Mouse (Mus musculus) forebrain, embryonic 14.5 days (tissue): ENCODE results near the gene Tspan9. TPM values are rescaled to one million over a fixed set of nuclear protein-coding genes. Genes with fewer than 3 reads are reported as not detected.

Experiments
- ATAC-seq: fragments of 200-750 bp; cut with Nextera tagmentation; 2 replicates; pipeline ENCODE4 v1.8.0; 2017; ENCODE audit warnings: mild to moderate bottlenecking, moderate library complexity
- DNase-seq: peaks from one replicate; pipeline ENCODE4 v3.0.0-alpha.2; 2015; ENCODE audit warnings: low spot score
- H3K27ac ChIP-seq: fragments of 300-500 bp; sonication (generic); 2 replicates; pipeline ENCODE4 v1.5.1; 2014; ENCODE audit warnings: low read depth, mild to moderate bottlenecking, control low read depth, low read length, moderate library complexity
- H3K27me3 ChIP-seq: fragments of 300-500 bp; sonication (generic); replicated peaks from 2 replicates; pipeline ENCODE4 v1.6.1; 2014; ENCODE audit warnings: low read length, control low read depth, mixed read lengths; ENCODE audit not compliant: control insufficient read depth, insufficient read depth
- H3K36me3 ChIP-seq: fragments of 300-500 bp; sonication (generic); 2 replicates; pipeline ENCODE4 v1.6.1; 2014; ENCODE audit warnings: low read length, control low read depth; ENCODE audit not compliant: control insufficient read depth, insufficient read depth
- H3K4me1 ChIP-seq: fragments of 300-500 bp; sonication (generic); 2 replicates; pipeline ENCODE4 v1.6.1; 2014; ENCODE audit warnings: antibody characterized with exemption, low read length, control low read depth; ENCODE audit not compliant: control insufficient read depth, insufficient read depth
- H3K4me2 ChIP-seq: fragments of 300-500 bp; sonication (generic); 2 replicates; pipeline ENCODE4 v1.6.1; 2014; ENCODE audit warnings: mild to moderate bottlenecking, control low read depth, low read length
- H3K4me3 ChIP-seq: fragments of 300-500 bp; sonication (generic); 2 replicates; pipeline ENCODE4 v1.5.1; 2014; ENCODE audit warnings: low read depth, low read length, control low read depth
- H3K9ac ChIP-seq: fragments of 300-500 bp; sonication (generic); 2 replicates; pipeline ENCODE4 v1.6.1; 2014; ENCODE audit warnings: mild to moderate bottlenecking, low read length, control low read depth, moderate library complexity
- H3K9me3 ChIP-seq: fragments of 300-500 bp; sonication (generic); replicated peaks from 2 replicates; pipeline ENCODE4 v1.6.1; 2016; ENCODE audit warnings: low read length, control low read depth, mixed read lengths; ENCODE audit not compliant: control insufficient read depth
- WGBS: fragments of 180-500 bp; shearing (Covaris S2); extraction: QIAGEN DNeasy Blood & Tissue Kit; methylation state at CpG from one replicate; pipeline ENCODE4 v1.1.7; 2014; 5-methylcytosine and 5-hydroxymethylcytosine counted together
- polyA plus RNA-seq: library from polyadenylated mRNA; unstranded; fragments of >200 nt; fragmentation: Nextera tagmentation; extraction: Ambion mirVana; gene quantifications from 2 replicates; pipeline ENCODE4 v1.2.1, GENCODE M21; 2014

Tspan9 gene
- polyA plus RNA-seq, 1 experiment from 2014 or later, result 23.0 TPM

- no peak overlapping the region for H3K4me2 ChIP-seq
- 58% methylated on average over 9 of the region's 9 CpGs for WGBS
- no peaks in the 10 kb centered on the region for H3K36me3 ChIP-seq
- ATAC-seq, result no peak
- H3K27ac ChIP-seq, result no peak overlapping the region
- DNase-seq, result no peak
- H3K4me3 ChIP-seq, result no peak overlapping the region
- H3K9ac ChIP-seq, result no peak overlapping the region
- H3K9me3 ChIP-seq, result no peaks in the 10 kb centered on the region
- H3K4me1 ChIP-seq, result no peaks in the 10 kb centered on the region
- no peaks in the 10 kb centered on the region for H3K27me3 ChIP-seq
These were observed 169.4 kb downstream of the Tspan9 start for GRCm38 (mm10) chr6:127974000-127974399.

- Histone ChIP-seq H3K9ac (no peak overlapping the region), H3K4me1 (no peaks in the 10 kb centered on the region), H3K4me3 (no peak overlapping the region), H3K27me3 (no peaks in the 10 kb centered on the region), H3K36me3 (no peaks in the 10 kb centered on the region), H3K9me3 (no peaks in the 10 kb centered on the region), H3K27ac (no peak overlapping the region), H3K4me2 (no peak overlapping the region)
- DNase-seq (no peak), ATAC-seq (no peak)
- WGBS, result 19% methylated on average over 6 of the region's 6 CpGs
These were observed 169.8 kb downstream of the Tspan9 start for GRCm38 (mm10) chr6:127973553-127973952.

GRCm38 (mm10) chr6:127971931-127972330 lies 171.5 kb downstream of the Tspan9 start:
- no peaks in the 10 kb centered on the region for H3K36me3 ChIP-seq
- no peak for DNase-seq
- H3K4me1 ChIP-seq, result no peaks in the 10 kb centered on the region
- H3K9me3 ChIP-seq, result no peaks in the 10 kb centered on the region
- ATAC-seq, result no peak
- H3K4me2 ChIP-seq, result no peak overlapping the region
- no peak overlapping the region for H3K9ac ChIP-seq
- WGBS, result 89% methylated on average over 5 of the region's 5 CpGs
- no peak overlapping the region for H3K27ac ChIP-seq
- no peaks in the 10 kb centered on the region for H3K27me3 ChIP-seq
- no peak overlapping the region for H3K4me3 ChIP-seq

- 58% methylated on average over 5 of the region's 5 CpGs for WGBS
- Histone ChIP-seq H3K4me2 (no peak overlapping the region), H3K9ac (no peak overlapping the region), H3K4me3 (no peak overlapping the region), H3K27ac (no peak overlapping the region), H3K9me3 (no peaks in the 10 kb centered on the region), H3K4me1 (no peaks in the 10 kb centered on the region), H3K27me3 (no peaks in the 10 kb centered on the region), H3K36me3 (no peaks in the 10 kb centered on the region)
- ATAC-seq (no peak), DNase-seq (no peak)
These were observed 172.5 kb downstream of the Tspan9 start for GRCm38 (mm10) chr6:127970848-127971247.

GRCm38 (mm10) chr6:127970120-127970519 lies 173.3 kb downstream of the Tspan9 start:
- H3K36me3 ChIP-seq, result no peaks in the 10 kb centered on the region
- ATAC-seq (peak; percentile 67), DNase-seq (peak; percentile 84)
- WGBS, result 5% methylated on average over 7 of the region's 7 CpGs
- no peak overlapping the region for H3K4me2 ChIP-seq
- H3K27me3 ChIP-seq, result no peaks in the 10 kb centered on the region
- H3K27ac ChIP-seq, result no peak overlapping the region
- no peaks in the 10 kb centered on the region for H3K9me3 ChIP-seq
- H3K9ac ChIP-seq, result no peak overlapping the region
- H3K4me1 ChIP-seq, result no peaks in the 10 kb centered on the region
- H3K4me3 ChIP-seq, result no peak overlapping the region

GRCm38 (mm10) chr6:127969709-127970108 lies 173.7 kb downstream of the Tspan9 start:
- Histone ChIP-seq H3K4me1 (no peaks in the 10 kb centered on the region), H3K4me3 (no peak overlapping the region), H3K27me3 (no peaks in the 10 kb centered on the region), H3K9ac (no peak overlapping the region), H3K9me3 (no peaks in the 10 kb centered on the region), H3K27ac (no peak overlapping the region), H3K4me2 (no peak overlapping the region), H3K36me3 (no peaks in the 10 kb centered on the region)
- 74% methylated on average over 7 of the region's 7 CpGs for WGBS
- no peak for DNase-seq
- no peak for ATAC-seq

- no peaks in the 10 kb centered on the region for H3K36me3 ChIP-seq
- no peaks in the 10 kb centered on the region for H3K27me3 ChIP-seq
- H3K4me2 ChIP-seq, result no peak overlapping the region
- peak; percentile 48 for DNase-seq
- no peak overlapping the region for H3K4me3 ChIP-seq
- H3K4me1 ChIP-seq, result no peaks in the 10 kb centered on the region
- peak; percentile 52 for ATAC-seq
- 43% methylated on average over 8 of the region's 8 CpGs for WGBS
- no peak overlapping the region for H3K27ac ChIP-seq
- no peaks in the 10 kb centered on the region for H3K9me3 ChIP-seq
- no peak overlapping the region for H3K9ac ChIP-seq
These were observed 177.9 kb downstream of the Tspan9 start for GRCm38 (mm10) chr6:127965497-127965896.

- Histone ChIP-seq H3K9me3 (no peaks in the 10 kb centered on the region), H3K4me3 (no peak overlapping the region), H3K36me3 (no peaks in the 10 kb centered on the region), H3K4me1 (no peaks in the 10 kb centered on the region), H3K9ac (no peak overlapping the region), H3K27ac (no peak overlapping the region), H3K27me3 (no peaks in the 10 kb centered on the region), H3K4me2 (no peak overlapping the region)
- ATAC-seq (no peak), DNase-seq (no peak)
- WGBS, result 96% methylated on average over 1 of the region's 1 CpGs
These were observed 183.2 kb downstream of the Tspan9 start for GRCm38 (mm10) chr6:127960203-127960602.

- H3K4me1 ChIP-seq, result no peaks in the 10 kb centered on the region
- DNase-seq (no peak), ATAC-seq (no peak)
- H3K4me2 ChIP-seq, result no peak overlapping the region
- no peak overlapping the region for H3K27ac ChIP-seq
- no peaks in the 10 kb centered on the region for H3K27me3 ChIP-seq
- H3K36me3 ChIP-seq, result no peaks in the 10 kb centered on the region
- 90% methylated on average over 5 of the region's 5 CpGs for WGBS
- no peak overlapping the region for H3K4me3 ChIP-seq
- no peaks in the 10 kb centered on the region for H3K9me3 ChIP-seq
- no peak overlapping the region for H3K9ac ChIP-seq
These were observed 187.2 kb downstream of the Tspan9 start for GRCm38 (mm10) chr6:127956172-127956571.
